Comparison of ENCODE assay signal across 18 mouse cellular contexts in the genomic region with DNA sequence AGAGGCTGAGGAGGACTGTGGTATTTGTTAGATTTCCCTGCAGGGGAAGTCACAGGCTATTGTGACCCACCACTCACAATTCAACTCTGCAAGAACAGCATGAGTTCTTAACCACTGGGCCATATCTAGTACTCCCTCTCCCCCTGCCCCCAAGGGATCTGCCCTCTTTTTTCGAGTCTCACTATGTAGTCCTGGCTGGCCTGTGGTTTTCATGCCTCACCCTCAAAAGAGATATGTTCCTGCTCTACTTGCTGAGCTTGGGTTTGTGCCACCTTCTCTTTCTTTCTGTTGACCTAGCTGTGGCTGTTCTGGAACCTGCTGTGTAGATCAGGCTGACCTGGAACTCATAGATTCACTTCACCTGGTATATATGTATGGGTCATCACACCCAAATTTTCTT. TPM values are rescaled to one million over a fixed set of nuclear protein-coding genes. Genes with fewer than 3 reads are reported as not detected.
DNase-seq lines count a peak whose midpoint lies in the region; TF ChIP-seq lines count a peak whose summit lies in the region.
"Had no signal": no experiment of that assay in that cellular context is flagged by ENCODE, and none has a peak within 500 bp of the region (broad histone marks: within the 10 kb centered on the region; RNA-seq: fewer than 3 reads in every experiment).

No protein-coding gene starts in this region.

- H3K4me3 ChIP-seq in CH12.LX (replicated peaks in 1 of 3; ENCODE audit: low read depth in 2 of 3, low read length in 2 of 3, poor library complexity in 1 of 3): no peak overlapping the region
- H3K4me3 ChIP-seq in E14TG2a.4 (replicated peaks; ENCODE audit: low read length): peak overlapping the region; percentile 23
- no peak overlapping the region for H3K4me3 ChIP-seq in myocyte
- H3K4me3 ChIP-seq: embryonic facial prominence, embryonic 10.5 days; embryonic facial prominence, embryonic 12.5 days; forebrain, embryonic 10.5 days; forebrain, embryonic 12.5 days had no signal

- H3K27me3 ChIP-seq in CH12.LX (replicated peaks): no peaks in the 10 kb centered on the region
- no peaks in the 10 kb centered on the region for H3K27me3 ChIP-seq in E14TG2a.4 (ENCODE audit: insufficient read depth, low read length)
- no peaks in the 10 kb centered on the region for H3K27me3 ChIP-seq in myocyte (ENCODE audit: control insufficient read depth, insufficient read depth, insufficient read length)
- H3K27me3 ChIP-seq: embryonic facial prominence, embryonic 12.5 days; forebrain, embryonic 12.5 days; Patski had no signal

- in situ Hi-C loops in CH12.LX (cut with MboI; ENCODE audit: low pct_ligation_motif_present, low pct_unique_long_range_greater_than_20kb, low sequenced_read_pairs): no loop called here

- TF ChIP-seq POLR2A in CH12.LX (IDR thresholded peaks at IDR 0.05; ENCODE audit: low read depth, low read length) (no peak), myocyte (IDR thresholded peaks at IDR 0.05; ENCODE audit: insufficient read length, low read depth) (no peak)

- no peaks in the 10 kb centered on the region for H3K9me3 ChIP-seq in CH12.LX (replicated peaks; ENCODE audit: low read length)
- no peaks in the 10 kb centered on the region for H3K9me3 ChIP-seq in E14TG2a.4 (ENCODE audit: low read length)
- H3K9me3 ChIP-seq: embryonic facial prominence, embryonic 10.5 days; embryonic facial prominence, embryonic 12.5 days; forebrain, embryonic 10.5 days; forebrain, embryonic 12.5 days had no signal

- H3K4me2 ChIP-seq in CH12.LX (ENCODE audit: insufficient read depth, low read depth, poor library complexity, severe bottlenecking) (no peak overlapping the region), myocyte (ENCODE audit: low read depth) (peak overlapping the region; percentile 10)
- H3K4me2 ChIP-seq: embryonic facial prominence, embryonic 12.5 days; forebrain, embryonic 12.5 days had no signal

- no peak for TF ChIP-seq RAD21 in CH12.LX (IDR thresholded peaks at IDR 0.05; ENCODE audit: low read depth, low read length)

- no peak overlapping the region for H3ac ChIP-seq in myocyte (ENCODE audit: control insufficient read depth, insufficient read length)

- no peak overlapping the region for H3K27ac ChIP-seq in CH12.LX (ENCODE audit: insufficient read depth, low read depth)
- H3K27ac ChIP-seq: embryonic facial prominence, embryonic 10.5 days; embryonic facial prominence, embryonic 12.5 days; forebrain, embryonic 10.5 days; forebrain, embryonic 12.5 days had no signal

- no peak overlapping the region for H3K9ac ChIP-seq in CH12.LX (ENCODE audit: insufficient read depth, low read depth)
- H3K9ac ChIP-seq: embryonic facial prominence, embryonic 12.5 days; forebrain, embryonic 12.5 days had no signal

- no peak for TF ChIP-seq EP300 in CH12.LX (IDR thresholded peaks at IDR 0.05; ENCODE audit: low read length)

- H3K4me1 ChIP-seq in CH12.LX (ENCODE audit: control insufficient read depth in 1 of 2, insufficient read depth in 2 of 2) (peaks cover 5 to 36% of the 10 kb centered on the region in 2 experiments; a peak in 3 of 4 replicates), E14TG2a.4 (replicated peaks; ENCODE audit: low read depth, low read length) (peaks cover 83% of the 10 kb centered on the region)

- TF ChIP-seq CTCF in CH12.LX (conservative IDR thresholded peaks at IDR 0.05 in 1 of 2, IDR thresholded peaks at IDR 0.05 in 1 of 2; ENCODE audit: low read depth in 2 of 2, low read length in 2 of 2): no peak
- TF ChIP-seq CTCF in E14TG2a.4 (conservative IDR thresholded peaks at IDR 0.05; ENCODE audit: low read length): no peak

- H3K79me2 ChIP-seq in CH12.LX (replicated peaks; ENCODE audit: control insufficient read depth, extremely low read depth, insufficient read depth, poor library complexity, severe bottlenecking) (peaks cover 91% of the 10 kb centered on the region), myocyte (ENCODE audit: control insufficient read depth, insufficient read depth) (peaks cover 95% of the 10 kb centered on the region)

- dilution Hi-C loops in CH12.LX (cut with MboI; ENCODE audit: extremely low pct_ligation_motif_present, extremely low pct_unique_long_range_greater_than_20kb, low sequenced_read_pairs): no loop called here

- DNase-seq in CH12.LX (ENCODE audit: extremely low read depth): peak; percentile 20
- no peak for DNase-seq in lung, postnatal 25 days (ENCODE audit: low spot score)
- DNase-seq in layer of hippocampus, adult 8-10 months (ENCODE audit: low spot score in 2 of 2): no peak
- DNase-seq: adrenal gland, adult 8-10 months; adrenal gland, postnatal 14 days; adrenal gland, postnatal 36 days; cerebellum, adult 11-12 months; cerebellum, adult 2 months; cerebellum, adult 9-10 months; cerebellum, postnatal 10 days; cerebellum, postnatal 25 days had no signal

- H3K36me3 ChIP-seq in CH12.LX (replicated peaks in 1 of 2; ENCODE audit: control insufficient read depth in 1 of 2, insufficient read depth in 1 of 2, low read length in 1 of 2) (peaks cover 31 to 58% of the 10 kb centered on the region in 2 experiments), E14TG2a.4 (ENCODE audit: insufficient read depth, low read length) (peaks cover 69% of the 10 kb centered on the region), myocyte (ENCODE audit: control insufficient read depth, insufficient read depth) (no peaks in the 10 kb centered on the region)

TF ChIP-seq in CH12.LX, 34 proteins besides CTCF, POLR2A, EP300 and RAD21:
- TF ChIP-seq CHD2 (IDR thresholded peaks at IDR 0.05; ENCODE audit: low read length) (no peak), MYC (IDR thresholded peaks at IDR 0.05; ENCODE audit: low read depth, low read length) (no peak), JUN (IDR thresholded peaks at IDR 0.05; ENCODE audit: insufficient read depth, low read depth, low read length) (no peak), SMC3 (IDR thresholded peaks at IDR 0.05; ENCODE audit: low read depth, low read length) (no peak), ZNF384 (IDR thresholded peaks at IDR 0.05; ENCODE audit: low read depth, low read length) (no peak), NELFE (IDR thresholded peaks at IDR 0.05; ENCODE audit: low read depth, low read length) (no peak), MEF2A (IDR thresholded peaks at IDR 0.05; ENCODE audit: borderline replicate concordance, low read depth, low read length) (no peak), MAX (IDR thresholded peaks at IDR 0.05; ENCODE audit: low read length) (no peak), JUND (conservative IDR thresholded peaks at IDR 0.05; ENCODE audit: low read depth, low read length) (no peak), IRF4 (IDR thresholded peaks at IDR 0.05; ENCODE audit: low read depth, low read length) (no peak), RCOR1 (conservative IDR thresholded peaks at IDR 0.05; ENCODE audit: low read depth, low read length) (no peak), ZC3H11A (IDR thresholded peaks at IDR 0.05; ENCODE audit: low read depth, low read length) (no peak), TBP (conservative IDR thresholded peaks at IDR 0.05; ENCODE audit: low read depth, low read length) (no peak), ZKSCAN1 (IDR thresholded peaks at IDR 0.05; ENCODE audit: borderline replicate concordance, low read depth, low read length) (no peak)

TF ChIP-seq in myocyte, 11 proteins besides CTCF, POLR2A, EP300 and RAD21:
- TF ChIP-seq USF1 (IDR thresholded peaks at IDR 0.05; ENCODE audit: low read depth) (no peak), TCF3 (IDR thresholded peaks at IDR 0.05; ENCODE audit: insufficient read length, low read depth) (no peak), MAX (IDR thresholded peaks at IDR 0.05; ENCODE audit: low read depth) (no peak), MYOG (IDR thresholded peaks at IDR 0.05; ENCODE audit: control insufficient read depth in 1 of 3, insufficient read depth in 1 of 3, insufficient read length in 2 of 3, low read depth in 2 of 3) (no peak), POLR2AphosphoS2 (IDR thresholded peaks at IDR 0.05; ENCODE audit: insufficient read length, low read depth) (no peak), SRF (IDR thresholded peaks at IDR 0.05; ENCODE audit: control insufficient read depth, insufficient read length, low read depth) (no peak), E2F4 (IDR thresholded peaks at IDR 0.05; ENCODE audit: insufficient read depth) (no peak), CEBPB (IDR thresholded peaks at IDR 0.05; ENCODE audit: insufficient read depth, poor library complexity, severe bottlenecking) (no peak), MYOD1 (IDR thresholded peaks at IDR 0.05; ENCODE audit: control insufficient read depth in 1 of 3, insufficient read length in 2 of 3, low read depth in 2 of 3) (no peak), REST (IDR thresholded peaks at IDR 0.05; ENCODE audit: insufficient read depth, insufficient read length) (no peak), TCF12 (IDR thresholded peaks at IDR 0.05; ENCODE audit: insufficient read depth, poor library complexity, severe bottlenecking) (no peak)

RNA-seq across cellular contexts. Expression of a gene that starts 4.8 kb away (rescaled TPM):
- total RNA-seq in CH12.LX (2012; rRNA removed) (77.3 TPM in 2 replicates), CH12.LX (2014; rRNA removed) (72.8 and 75.8 TPM in 2 replicates)
- polyA plus RNA-seq in CH12.LX (2012; ENCODE audit: insufficient read length, low read depth) (128 and 145 TPM in 2 replicates), myocyte (2012; fragmentation: generic; extraction: Trizol) (56.6 TPM)
- 100 to 1,000 TPM in 3 of 4 experiments, 10 to 100 TPM in 1; 95.4 to 113 (median 103) TPM for total RNA-seq in layer of hippocampus, adult 8-10 months (2022)

RNA-seq across cellular contexts. Expression of a gene that starts 39.1 kb away (rescaled TPM):
- 57.8 and 60.5 TPM in 2 replicates for total RNA-seq in CH12.LX (2012; rRNA removed)
- total RNA-seq in CH12.LX (2014; rRNA removed): 43.1 and 48.1 TPM in 2 replicates
- polyA plus RNA-seq in CH12.LX (2012; ENCODE audit: insufficient read length, low read depth): 52.4 and 56.8 TPM in 2 replicates
- 55.3 TPM for polyA plus RNA-seq in myocyte (2012; fragmentation: generic; extraction: Trizol)
- 10 to 100 TPM; 28.5 to 41.7 (median 36.6) TPM for total RNA-seq in layer of hippocampus, adult 8-10 months (2022)

RNA-seq across cellular contexts. Expression of a gene that starts 52.0 kb away (rescaled TPM):
- total RNA-seq in CH12.LX (2012; rRNA removed) (27.4 and 36.5 TPM in 2 replicates), CH12.LX (2014; rRNA removed) (22.1 and 26.1 TPM in 2 replicates)
- polyA plus RNA-seq in CH12.LX (2012; ENCODE audit: insufficient read length, low read depth) (52.5 and 62.9 TPM in 2 replicates), myocyte (2012; fragmentation: generic; extraction: Trizol) (173 TPM)
- total RNA-seq in layer of hippocampus, adult 8-10 months (2022): 10 to 100 TPM; 55.2 to 74.2 (median 64.7) TPM

RNA-seq across cellular contexts. Expression of a gene that starts 52.2 kb away (rescaled TPM):
- total RNA-seq in CH12.LX (2012; rRNA removed): 51.7 and 55.4 TPM in 2 replicates
- 36.4 and 37.0 TPM in 2 replicates for total RNA-seq in CH12.LX (2014; rRNA removed)
- polyA plus RNA-seq in CH12.LX (2012; ENCODE audit: insufficient read length, low read depth): 64.3 and 66.0 TPM in 2 replicates
- 157 TPM for polyA plus RNA-seq in myocyte (2012; fragmentation: generic; extraction: Trizol)
- total RNA-seq in layer of hippocampus, adult 8-10 months (2022): 10 to 100 TPM; 60.8 to 76.0 (median 71.2) TPM
